Mouse (Mus musculus): ENCODE results near the gene Trp73. TPM values are rescaled to one million over a fixed set of nuclear protein-coding genes. Genes with fewer than 3 reads are reported as not detected.
A peak's percentile ranks its signal among the peaks of the same experiment; 100 is the strongest.

The Trp73 gene
- 0.20 and 0.31 TPM in 2 replicates for polyA plus RNA-seq (2015; fragmentation: Nextera tagmentation; extraction: Ambion mirVana)

DNA sequence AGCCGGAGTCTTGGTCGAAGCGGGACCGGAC lies at the start of gene Trp73:
Gene Trp73 (minus strand): TSS at position 27 of the 31 bp plus-strand sequence.
- Histone ChIP-seq H3K9ac (ENCODE audit: low read length) (peak within 1 kb of the TSS; percentile 64), H3K36me3 (ENCODE audit: control insufficient read depth, insufficient read depth) (no peaks in the 10 kb centered on the region), H3K27me3 (ENCODE audit: control insufficient read depth, insufficient read depth, low read length) (peaks cover 63% of the 10 kb centered on the region), H3K27ac (ENCODE audit: low read length) (no peak within 1 kb of the TSS), H3K4me1 (ENCODE audit: control insufficient read depth, insufficient read depth, low read length) (peaks cover 24% of the 10 kb centered on the region), H3K4me2 (ENCODE audit: low read depth, low read length) (peak within 1 kb of the TSS; percentile 72), H3K9me3 (replicated peaks; ENCODE audit: control insufficient read depth, low read length) (no peaks in the 10 kb centered on the region), H3K4me3 (ENCODE audit: low read length) (peak within 1 kb of the TSS; percentile 94)
- 0% methylated on average over 4 of the region's 4 CpGs for WGBS
- ATAC-seq (replicated peaks; ENCODE audit: extremely low read depth, insufficient read depth, low FRiP score) = no peak

DNA sequence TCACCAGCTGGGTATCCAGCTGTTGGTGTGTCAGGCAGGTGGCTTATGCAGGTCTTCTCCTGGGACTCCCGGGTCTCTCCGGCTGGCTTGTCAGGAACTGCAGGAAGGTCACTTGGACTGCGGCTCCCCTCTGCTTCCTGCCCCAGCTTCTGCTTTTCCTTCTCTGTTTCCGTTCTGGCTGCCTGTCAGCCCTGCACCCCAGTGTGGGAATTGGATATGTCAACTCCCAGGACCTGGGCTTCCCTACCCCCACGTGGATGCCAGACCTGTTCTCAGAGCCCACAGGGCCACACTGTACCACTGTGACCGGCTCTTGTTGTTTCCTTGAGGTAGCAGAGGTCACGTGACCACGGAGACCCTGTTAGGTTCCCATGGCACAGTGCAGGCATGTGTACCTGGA lies 48.9 kb upstream of the Trp73 start:
- H3K4me2 ChIP-seq (ENCODE audit: low read depth, low read length) = no peak overlapping the region
- no peak for ATAC-seq (replicated peaks; ENCODE audit: extremely low read depth, insufficient read depth, low FRiP score)
- no peaks in the 10 kb centered on the region for H3K9me3 ChIP-seq (replicated peaks; ENCODE audit: control insufficient read depth, low read length)
- WGBS = 46% methylated on average over 8 of the region's 8 CpGs
- no peak overlapping the region for H3K27ac ChIP-seq (ENCODE audit: low read length)
- no peaks in the 10 kb centered on the region for H3K36me3 ChIP-seq (ENCODE audit: control insufficient read depth, insufficient read depth)
- no peak overlapping the region for H3K4me3 ChIP-seq (ENCODE audit: low read length)
- no peaks in the 10 kb centered on the region for H3K4me1 ChIP-seq (ENCODE audit: control insufficient read depth, insufficient read depth, low read length)
- H3K9ac ChIP-seq (ENCODE audit: low read length) = no peak overlapping the region
- H3K27me3 ChIP-seq (ENCODE audit: control insufficient read depth, insufficient read depth, low read length) = no peaks in the 10 kb centered on the region

DNA sequence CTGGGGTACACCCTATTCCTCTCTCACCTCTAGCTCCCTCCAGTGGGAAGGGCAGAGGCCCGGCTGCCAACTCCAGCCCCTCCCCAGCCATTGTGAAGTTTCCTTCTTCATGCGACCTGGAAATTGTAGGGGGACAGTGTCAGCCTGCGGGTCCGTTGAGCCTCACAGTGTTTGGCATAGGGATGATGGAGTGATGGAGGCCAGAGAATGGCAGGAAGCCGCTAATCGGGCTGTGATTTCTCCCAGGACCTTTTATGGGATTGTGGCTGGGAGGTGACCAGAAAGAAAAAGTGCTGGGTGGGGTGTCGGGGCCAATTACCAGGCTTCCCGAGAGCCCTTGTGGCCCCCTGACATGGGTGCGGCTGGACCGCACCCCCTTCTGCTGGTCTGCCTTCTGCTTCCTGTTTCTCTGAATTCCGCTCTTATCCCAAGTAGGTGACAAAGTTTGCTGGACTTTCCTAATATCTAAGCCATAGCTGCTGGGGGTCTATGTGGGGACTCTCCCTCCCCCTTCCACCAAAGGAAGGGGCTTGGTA lies 46.1 kb upstream of the Trp73 start:
- Histone ChIP-seq H3K27ac (ENCODE audit: low read length) (no peak overlapping the region), H3K27me3 (ENCODE audit: control insufficient read depth, insufficient read depth, low read length) (no peaks in the 10 kb centered on the region), H3K4me2 (ENCODE audit: low read depth, low read length) (no peak overlapping the region), H3K36me3 (ENCODE audit: control insufficient read depth, insufficient read depth) (no peaks in the 10 kb centered on the region), H3K4me3 (ENCODE audit: low read length) (no peak overlapping the region), H3K9me3 (replicated peaks; ENCODE audit: control insufficient read depth, low read length) (no peaks in the 10 kb centered on the region), H3K9ac (ENCODE audit: low read length) (no peak overlapping the region), H3K4me1 (ENCODE audit: control insufficient read depth, insufficient read depth, low read length) (0 out of 2 replicates have a peak, but pooled peaks cover 2% of the 10 kb centered on the region)
- ATAC-seq (replicated peaks; ENCODE audit: extremely low read depth, insufficient read depth, low FRiP score) = peak; percentile 37
- WGBS = 52% methylated on average over 11 of the region's 11 CpGs

DNA sequence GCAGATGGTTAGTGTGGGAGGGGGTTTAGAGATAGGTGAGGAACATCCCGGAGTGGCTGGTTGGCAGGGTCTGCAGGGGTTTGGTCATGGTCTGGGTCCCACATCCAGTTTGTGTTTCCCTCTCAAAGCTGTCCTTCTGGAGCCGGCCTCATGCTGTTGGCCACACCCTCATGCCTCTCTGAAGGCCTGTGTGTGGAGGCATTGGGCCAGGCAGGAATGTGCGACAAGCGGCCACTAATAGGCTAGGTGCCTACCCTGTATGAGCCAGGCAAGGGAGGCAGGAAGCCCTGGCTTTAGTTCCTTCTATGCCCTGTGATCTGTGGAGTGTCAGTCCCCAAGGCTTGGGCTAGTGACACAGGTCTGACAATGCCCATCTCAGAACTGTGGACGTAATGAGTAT lies 45.0 kb upstream of the Trp73 start:
- no peaks in the 10 kb centered on the region for H3K27me3 ChIP-seq (ENCODE audit: control insufficient read depth, insufficient read depth, low read length)
- H3K4me3 ChIP-seq (ENCODE audit: low read length) = no peak overlapping the region
- H3K36me3 ChIP-seq (ENCODE audit: control insufficient read depth, insufficient read depth) = no peaks in the 10 kb centered on the region
- ATAC-seq (replicated peaks; ENCODE audit: extremely low read depth, insufficient read depth, low FRiP score) = no peak
- WGBS = 65% methylated on average over 5 of the region's 5 CpGs
- no peak overlapping the region for H3K4me2 ChIP-seq (ENCODE audit: low read depth, low read length)
- 0 out of 2 replicates have a peak, but pooled peaks cover 2% of the 10 kb centered on the region for H3K4me1 ChIP-seq (ENCODE audit: control insufficient read depth, insufficient read depth, low read length)
- no peak overlapping the region for H3K27ac ChIP-seq (ENCODE audit: low read length)
- no peak overlapping the region for H3K9ac ChIP-seq (ENCODE audit: low read length)
- H3K9me3 ChIP-seq (replicated peaks; ENCODE audit: control insufficient read depth, low read length) = no peaks in the 10 kb centered on the region

DNA sequence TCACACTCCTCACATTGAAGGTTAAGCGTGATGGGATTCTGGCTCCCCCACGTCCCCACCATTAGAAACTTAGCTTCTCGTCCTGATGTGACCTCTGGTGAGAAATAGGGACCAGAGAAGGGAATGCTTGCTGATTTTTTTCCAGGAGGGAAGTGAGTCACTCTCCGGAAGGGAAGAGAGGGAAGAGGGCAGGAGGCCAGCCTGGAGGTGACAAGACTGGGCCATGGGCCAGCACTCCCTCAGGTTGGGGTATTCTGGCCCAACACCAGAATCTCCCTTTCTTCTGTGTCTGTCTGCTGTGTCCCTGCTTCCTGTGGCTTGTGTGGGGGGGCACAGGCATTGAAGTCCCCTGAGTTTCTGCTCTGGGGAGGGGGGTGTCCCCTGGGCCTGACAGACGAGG lies 43.6 kb upstream of the Trp73 start:
- no peak overlapping the region for H3K9ac ChIP-seq (ENCODE audit: low read length)
- H3K4me1 ChIP-seq (ENCODE audit: control insufficient read depth, insufficient read depth, low read length) = 0 out of 2 replicates have a peak, but pooled peaks cover 2% of the 10 kb centered on the region
- no peaks in the 10 kb centered on the region for H3K9me3 ChIP-seq (replicated peaks; ENCODE audit: control insufficient read depth, low read length)
- no peaks in the 10 kb centered on the region for H3K36me3 ChIP-seq (ENCODE audit: control insufficient read depth, insufficient read depth)
- H3K4me2 ChIP-seq (ENCODE audit: low read depth, low read length) = no peak overlapping the region
- H3K27ac ChIP-seq (ENCODE audit: low read length) = no peak overlapping the region
- no peak overlapping the region for H3K4me3 ChIP-seq (ENCODE audit: low read length)
- 42% methylated on average over 5 of the region's 5 CpGs for WGBS
- H3K27me3 ChIP-seq (ENCODE audit: control insufficient read depth, insufficient read depth, low read length) = no peaks in the 10 kb centered on the region
- ATAC-seq (replicated peaks; ENCODE audit: extremely low read depth, insufficient read depth, low FRiP score) = no peak; the same call in 1 of the 2 replicates

DNA sequence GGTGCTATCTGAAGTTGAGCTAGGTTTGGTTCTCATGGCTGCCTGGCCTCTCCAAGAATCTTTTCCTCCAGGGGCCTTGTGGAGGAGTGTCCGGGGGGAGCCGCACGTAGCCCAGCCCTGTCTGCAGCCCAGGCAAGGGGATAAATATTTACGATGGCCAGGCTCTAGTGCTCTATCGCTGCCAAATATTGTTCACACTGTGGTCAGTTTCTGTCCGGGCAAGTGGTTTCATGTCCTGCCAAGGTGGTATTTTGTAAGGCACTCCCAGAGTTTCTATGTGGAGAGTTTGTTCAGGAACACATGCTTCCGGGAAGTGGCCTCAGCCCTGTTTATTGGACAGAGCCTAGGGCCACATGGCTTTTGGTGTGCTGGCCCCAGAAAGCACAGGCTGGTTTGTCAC lies 41.0 kb upstream of the Trp73 start:
- H3K9ac ChIP-seq (ENCODE audit: low read length) = no peak overlapping the region
- H3K36me3 ChIP-seq (ENCODE audit: control insufficient read depth, insufficient read depth) = no peaks in the 10 kb centered on the region
- 0 out of 2 replicates have a peak, but pooled peaks cover 2% of the 10 kb centered on the region for H3K4me1 ChIP-seq (ENCODE audit: control insufficient read depth, insufficient read depth, low read length)
- H3K27me3 ChIP-seq (ENCODE audit: control insufficient read depth, insufficient read depth, low read length) = no peaks in the 10 kb centered on the region
- no peak overlapping the region for H3K4me3 ChIP-seq (ENCODE audit: low read length)
- H3K9me3 ChIP-seq (replicated peaks; ENCODE audit: control insufficient read depth, low read length) = no peaks in the 10 kb centered on the region
- WGBS = 62% methylated on average over 7 of the region's 7 CpGs
- no peak for ATAC-seq (replicated peaks; ENCODE audit: extremely low read depth, insufficient read depth, low FRiP score)
- H3K4me2 ChIP-seq (ENCODE audit: low read depth, low read length) = no peak overlapping the region
- no peak overlapping the region for H3K27ac ChIP-seq (ENCODE audit: low read length)

DNA sequence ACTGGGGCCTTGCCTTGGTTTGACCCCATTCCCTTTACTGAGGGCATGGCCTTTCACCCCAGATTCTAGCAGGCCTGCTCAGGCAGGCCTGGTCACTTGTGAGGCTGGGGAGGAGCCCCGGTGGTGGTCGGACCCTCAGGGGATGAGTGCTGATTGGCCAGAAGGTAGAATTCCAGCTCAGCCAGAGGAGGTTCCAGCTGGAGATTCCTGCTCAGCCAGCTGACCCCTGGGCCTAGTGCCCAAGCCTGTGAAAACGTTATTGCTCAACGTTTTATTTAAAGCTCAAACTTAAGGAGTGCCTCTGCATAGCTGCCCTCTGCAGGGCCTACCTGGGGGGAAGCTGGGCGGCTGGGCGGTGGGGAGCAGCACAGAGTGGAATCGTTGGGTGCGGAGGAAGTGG lies 37.2 kb upstream of the Trp73 start:
- H3K9ac ChIP-seq (ENCODE audit: low read length) = no peak overlapping the region
- ATAC-seq (replicated peaks; ENCODE audit: extremely low read depth, insufficient read depth, low FRiP score) = peak; percentile 38; the same call in 1 of the 2 replicates
- no peak overlapping the region for H3K4me3 ChIP-seq (ENCODE audit: low read length)
- 50% methylated on average over 8 of the region's 8 CpGs for WGBS
- no peaks in the 10 kb centered on the region for H3K4me1 ChIP-seq (ENCODE audit: control insufficient read depth, insufficient read depth, low read length)
- H3K9me3 ChIP-seq (replicated peaks; ENCODE audit: control insufficient read depth, low read length) = no peaks in the 10 kb centered on the region
- H3K4me2 ChIP-seq (ENCODE audit: low read depth, low read length) = no peak overlapping the region
- no peak overlapping the region for H3K27ac ChIP-seq (ENCODE audit: low read length)
- H3K27me3 ChIP-seq (ENCODE audit: control insufficient read depth, insufficient read depth, low read length) = peaks cover 12% of the 10 kb centered on the region
- no peaks in the 10 kb centered on the region for H3K36me3 ChIP-seq (ENCODE audit: control insufficient read depth, insufficient read depth)

DNA sequence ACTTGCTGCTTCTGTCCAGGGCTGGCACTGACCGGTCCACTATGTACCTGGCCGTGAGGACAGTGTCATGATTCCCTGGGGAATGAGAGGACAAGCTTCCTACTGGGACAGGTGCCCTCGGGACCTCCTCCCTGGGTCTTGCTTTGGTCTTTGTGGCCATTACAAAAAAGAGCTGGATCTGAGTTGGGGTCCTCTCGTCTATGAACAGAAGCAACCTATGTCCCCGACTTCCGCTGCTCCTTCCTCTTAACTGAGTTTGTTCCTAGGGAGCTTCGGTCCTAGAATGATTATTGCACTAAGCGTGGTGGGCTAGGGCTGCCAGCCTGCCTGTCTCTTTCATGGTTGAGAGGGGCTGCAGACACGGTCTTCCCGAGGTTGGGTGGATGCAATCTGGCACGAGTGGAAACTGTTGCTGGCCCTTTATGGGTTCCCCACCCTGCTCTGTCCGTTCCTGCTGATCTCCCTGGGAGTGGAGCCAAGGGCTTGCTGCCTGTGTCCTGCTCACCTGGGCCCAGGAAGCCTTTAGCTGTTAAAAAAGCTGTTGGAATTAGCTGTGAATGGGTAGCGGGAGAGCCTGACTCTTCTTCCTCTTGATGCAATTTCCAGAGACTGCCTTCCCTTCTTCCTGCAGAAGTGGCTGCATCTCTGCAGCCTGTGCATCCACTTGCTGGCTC lies 32.1 kb upstream of the Trp73 start:
- H3K4me1 ChIP-seq (ENCODE audit: control insufficient read depth, insufficient read depth, low read length) = peaks cover 13% of the 10 kb centered on the region
- peak overlapping the region; percentile 52 for H3K9ac ChIP-seq (ENCODE audit: low read length)
- H3K27me3 ChIP-seq (ENCODE audit: control insufficient read depth, insufficient read depth, low read length) = peaks cover 49% of the 10 kb centered on the region

DNA sequence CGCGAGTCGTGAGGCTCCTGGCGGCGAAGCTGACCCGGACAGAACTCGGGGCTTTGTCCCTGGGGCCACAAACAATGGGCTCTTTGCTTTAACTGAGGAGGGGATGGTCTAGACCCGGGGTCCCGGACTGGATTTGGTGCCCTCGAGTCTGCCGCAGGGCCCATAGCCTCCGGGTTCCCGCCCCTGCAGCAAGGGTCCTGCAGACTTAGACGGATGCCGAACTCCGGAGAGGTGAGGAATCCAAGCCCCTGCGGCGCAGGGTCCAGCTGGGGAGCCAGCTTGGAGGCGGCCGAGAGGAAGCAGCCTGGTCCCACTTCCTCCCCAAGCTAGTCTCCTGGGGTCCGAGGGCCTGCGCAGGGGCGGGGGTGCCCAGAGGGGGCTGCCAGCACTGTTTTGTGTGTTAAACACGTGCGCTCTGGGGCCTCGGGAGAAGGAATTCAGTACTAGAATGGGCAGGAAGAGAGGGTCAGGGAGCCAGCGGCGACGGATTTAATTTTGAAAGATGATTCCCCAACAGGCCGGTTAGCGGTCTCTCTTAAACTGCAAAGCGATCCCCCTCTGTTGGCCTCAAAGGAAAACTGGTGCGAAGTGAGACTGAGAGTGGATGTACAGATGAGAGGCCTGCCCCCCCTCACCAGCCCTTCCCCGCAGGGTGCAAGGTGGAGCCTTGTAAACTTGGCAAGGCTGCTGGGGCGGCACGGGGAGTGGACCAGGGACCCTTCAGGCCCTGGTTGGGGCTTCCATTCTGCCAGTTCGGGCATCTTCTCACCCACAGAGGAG lies 31.3 kb upstream of the Trp73 start:
- H3K27ac ChIP-seq (ENCODE audit: low read length) = no peak overlapping the region
- no peaks in the 10 kb centered on the region for H3K9me3 ChIP-seq (replicated peaks; ENCODE audit: control insufficient read depth, low read length)
- peak overlapping the region; percentile 76 for H3K4me2 ChIP-seq (ENCODE audit: low read depth, low read length)
- H3K36me3 ChIP-seq (ENCODE audit: control insufficient read depth, insufficient read depth) = no peaks in the 10 kb centered on the region
- peak overlapping the region; percentile 56 for H3K4me3 ChIP-seq (ENCODE audit: low read length)
- H3K4me1 ChIP-seq (ENCODE audit: control insufficient read depth, insufficient read depth, low read length) = peaks cover 13% of the 10 kb centered on the region
- 2% methylated on average over 37 of the region's 37 CpGs for WGBS
- no peak; the same call in 1 of the 2 replicates for ATAC-seq (replicated peaks; ENCODE audit: extremely low read depth, insufficient read depth, low FRiP score)
- H3K9ac ChIP-seq (ENCODE audit: low read length) = peak overlapping the region; percentile 52
- H3K27me3 ChIP-seq (ENCODE audit: control insufficient read depth, insufficient read depth, low read length) = peaks cover 49% of the 10 kb centered on the region

More for the DNA sequence above, 32.1 kb upstream of the Trp73 start:
- no peak for ATAC-seq (replicated peaks; ENCODE audit: extremely low read depth, insufficient read depth, low FRiP score)
- 32% methylated on average over 13 of the region's 13 CpGs for WGBS
- Histone ChIP-seq H3K9me3 (replicated peaks; ENCODE audit: control insufficient read depth, low read length) (no peaks in the 10 kb centered on the region), H3K27ac (ENCODE audit: low read length) (no peak overlapping the region), H3K36me3 (ENCODE audit: control insufficient read depth, insufficient read depth) (no peaks in the 10 kb centered on the region), H3K4me2 (ENCODE audit: low read depth, low read length) (peak overlapping the region; percentile 76), H3K4me3 (ENCODE audit: low read length) (peak overlapping the region; percentile 56)

Measured in heart, embryonic 16.5 days (tissue).